Mouse (Mus musculus) liver, postnatal 0 days (tissue): ENCODE measurements around the gene Sema7a.

Experiments used
- CTCF ChIP-seq: sonication (generic); IDR thresholded peaks from 2 replicates; pipeline ENCODE4 v1.5.1; 2016; ENCODE audit warnings: antibody characterized with exemption, low read depth
- EP300 ChIP-seq: IDR thresholded peaks from 2 replicates; pipeline ENCODE4 v1.6.1; 2016; ENCODE audit warnings: antibody characterized with exemption, low read depth, mild to moderate bottlenecking

DNA sequence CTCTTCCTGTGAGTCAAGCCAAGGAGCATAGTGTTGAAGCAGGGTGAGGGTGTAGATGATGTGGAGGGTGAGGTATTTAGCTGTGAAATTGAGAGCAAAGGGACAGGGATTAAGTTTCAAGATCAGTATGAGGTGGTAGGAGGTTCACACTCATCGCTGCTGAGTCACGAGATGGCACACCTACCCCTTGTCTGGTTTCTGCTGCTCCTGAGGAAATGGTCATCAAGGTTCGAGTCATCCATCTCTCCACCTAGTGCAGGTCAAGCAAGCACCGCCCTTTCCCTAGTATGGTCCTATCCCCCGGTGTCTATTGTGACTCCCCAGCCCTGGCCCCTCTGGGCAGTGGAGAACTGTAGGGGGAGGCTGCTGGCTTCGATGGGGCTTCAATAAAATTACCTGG lies 49.4 kb downstream of the Sema7a start:
- TF ChIP-seq CTCF (no peak), EP300 (no peak)
